Mouse (Mus musculus) liver, postnatal 0 days (tissue): Measurements from ENCODE around the gene Nkapd1.

ENCODE experiments used
- CTCF ChIP-seq: sonication (generic); IDR thresholded peaks from 2 replicates; pipeline ENCODE4 v1.5.1; 2016; ENCODE audit warnings: antibody characterized with exemption, low read depth
- EP300 ChIP-seq: IDR thresholded peaks from 2 replicates; pipeline ENCODE4 v1.6.1; 2016; ENCODE audit warnings: antibody characterized with exemption, low read depth, mild to moderate bottlenecking

GRCm38 (mm10) chr9:50632016-50632688, 14.9 kb upstream of the Nkapd1 start:
- TF ChIP-seq CTCF (no peak; the same call in 1 of the 2 replicates), EP300 (no peak)
